Mouse (Mus musculus): ENCODE data around the gene Brdt. TPM values are rescaled to one million over a fixed set of nuclear protein-coding genes. Genes with fewer than 3 reads are reported as not detected.

The Brdt gene
- polyA plus RNA-seq (2015; fragmentation: Illumina TruSeq; extraction: RNeasy Lipid Tissue Mini Kit (QIAGEN cat#74804); ENCODE audit: low read depth, low replicate concordance): 15.6 TPM

DNA sequence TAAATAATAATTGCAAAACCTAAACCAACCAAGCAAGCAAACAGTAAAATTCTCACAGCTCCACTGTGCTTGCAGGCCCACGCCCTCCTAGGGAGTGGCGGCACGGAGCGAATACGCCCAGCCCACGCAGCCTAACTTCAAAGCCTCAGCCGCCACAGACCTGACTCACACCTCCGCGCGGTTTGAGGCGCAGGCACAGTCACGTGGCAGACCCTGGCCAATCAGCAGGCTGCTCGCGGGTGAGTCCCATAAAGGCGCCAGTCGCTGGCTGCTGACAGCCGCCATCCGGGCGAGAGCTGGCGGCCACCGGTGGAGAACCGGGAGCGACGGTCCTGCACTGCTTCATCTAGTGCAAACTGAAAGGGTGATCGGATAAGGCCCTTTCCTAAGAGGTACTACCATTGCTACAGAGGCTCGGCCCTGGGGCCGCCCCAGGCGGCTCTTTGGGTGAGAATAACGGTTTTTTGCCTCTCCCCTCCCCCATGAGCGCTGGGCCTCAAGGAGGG lies at the start of gene Brdt:
TSS of gene Brdt (plus strand) at position 244 of the 506 bp plus-strand sequence.

DNA sequence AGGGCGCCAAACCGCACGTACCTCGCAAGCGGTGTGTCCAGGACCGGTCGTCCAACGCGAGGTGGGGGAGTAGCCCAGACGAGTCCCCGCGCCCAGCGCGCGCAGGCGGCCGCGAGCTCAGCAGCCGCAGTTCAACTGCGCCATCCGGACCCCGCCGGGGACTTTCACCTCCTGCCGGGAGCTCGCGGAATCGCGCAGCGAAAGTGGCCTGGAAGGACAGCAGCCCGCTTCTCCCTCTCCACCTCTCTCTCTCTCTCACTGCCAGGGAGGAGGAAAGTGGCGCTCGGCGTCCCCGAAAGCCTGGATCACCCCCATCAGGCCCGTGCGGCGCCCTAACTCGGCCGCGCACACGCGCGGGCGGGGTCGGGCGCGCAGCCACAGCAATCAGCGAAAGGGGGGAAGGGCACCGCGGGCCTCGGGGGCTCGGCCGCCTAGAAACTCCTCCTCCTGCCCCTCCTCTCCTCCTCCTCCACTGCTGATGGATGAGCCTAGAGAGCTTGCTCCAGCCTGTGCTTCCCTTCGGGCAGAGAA lies 41.7 kb upstream of the Brdt start, which contains the start of gene Tgfbr3:
TSS of gene Tgfbr3 (minus strand) at position 396 of the 531 bp plus-strand sequence.

DNA sequence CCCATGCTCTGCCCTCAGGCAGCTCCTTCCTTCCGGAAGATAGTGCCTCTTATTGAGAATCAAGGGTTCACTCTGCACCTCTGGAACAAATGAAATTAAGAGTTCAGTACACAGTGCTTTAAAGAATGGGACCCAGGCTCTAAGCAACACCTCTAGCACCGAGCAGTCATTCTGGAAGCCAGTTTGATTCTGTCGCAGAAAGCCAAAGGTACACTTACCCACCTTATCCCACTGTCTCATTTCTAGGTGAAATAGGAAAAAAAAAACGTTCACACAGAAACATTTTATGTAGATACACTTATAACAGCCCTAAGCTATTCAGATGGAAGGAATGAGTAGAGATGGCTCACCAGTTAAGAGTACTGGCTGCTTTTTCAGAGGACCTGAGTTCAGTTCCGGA lies 71.5 kb downstream of the Brdt start, which contains the start of gene Ephx4:
TSS of gene Ephx4 (plus strand) at position 301 of the 400 bp plus-strand sequence.

DNA sequence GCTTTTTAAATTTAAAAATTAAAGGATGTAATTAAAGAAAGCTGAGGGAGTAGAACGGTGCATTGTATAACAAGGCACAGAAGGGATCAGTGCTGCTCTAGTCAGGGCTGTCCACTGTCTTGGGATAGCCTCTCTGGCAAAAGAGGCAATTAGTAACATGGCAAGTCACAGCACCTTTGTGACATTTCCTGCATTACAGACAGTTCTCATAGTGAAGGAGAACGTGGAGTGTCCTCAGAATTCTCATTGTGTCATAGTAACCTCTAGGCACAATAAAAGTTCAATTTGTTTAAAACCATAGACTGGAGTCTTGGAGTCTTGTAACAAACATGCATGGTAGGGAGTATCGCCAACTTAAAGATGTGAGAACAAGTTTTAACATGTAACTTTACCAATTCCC lies 100.3 kb downstream of the Brdt start, which contains the start of gene Lpcat2b:
TSS of gene Lpcat2b (plus strand) at position 301 of the 400 bp plus-strand sequence.

Other genes with a start within 250 kb of the Brdt start
- 4.5 TPM for gene Tgfbr3, start 41.5 kb upstream of the Brdt start, polyA plus RNA-seq (2015; fragmentation: Illumina TruSeq; extraction: RNeasy Lipid Tissue Mini Kit (QIAGEN cat#74804); ENCODE audit: low read depth, low replicate concordance)
- gene Ephx4, start 71.6 kb downstream of the Brdt start, polyA plus RNA-seq (2015; fragmentation: Illumina TruSeq; extraction: RNeasy Lipid Tissue Mini Kit (QIAGEN cat#74804); ENCODE audit: low read depth, low replicate concordance): 105 TPM
- gene Lpcat2b, start 100.4 kb downstream of the Brdt start, polyA plus RNA-seq (2015; fragmentation: Illumina TruSeq; extraction: RNeasy Lipid Tissue Mini Kit (QIAGEN cat#74804); ENCODE audit: low read depth, low replicate concordance): not detected
- 110 TPM for gene Btbd8, start 106.8 kb downstream of the Brdt start, polyA plus RNA-seq (2015; fragmentation: Illumina TruSeq; extraction: RNeasy Lipid Tissue Mini Kit (QIAGEN cat#74804); ENCODE audit: low read depth, low replicate concordance)
- 0.57 TPM for gene Gm42669, start 176.5 kb downstream of the Brdt start, polyA plus RNA-seq (2015; fragmentation: Illumina TruSeq; extraction: RNeasy Lipid Tissue Mini Kit (QIAGEN cat#74804); ENCODE audit: low read depth, low replicate concordance)
- 0.98 TPM for gene 1700028K03Rik, start 203.6 kb downstream of the Brdt start, polyA plus RNA-seq (2015; fragmentation: Illumina TruSeq; extraction: RNeasy Lipid Tissue Mini Kit (QIAGEN cat#74804); ENCODE audit: low read depth, low replicate concordance)

Data from brain, adult 10 weeks (tissue).